Mouse (Mus musculus): ENCODE data around the gene Susd1.

GRCm38 (mm10) chr4:59322733-59323132 lies 115.7 kb downstream of the Susd1 start:
- TF ChIP-seq CTCF (IDR thresholded peaks at IDR 0.05; ENCODE audit: borderline replicate concordance, extremely low read depth, insufficient read depth, insufficient read length), result no peak
- TF ChIP-seq POLR2A (IDR thresholded peaks at IDR 0.05; ENCODE audit: borderline replicate concordance, extremely low read depth, insufficient read depth, insufficient read length, poor library complexity, severe bottlenecking), result no peak
